Mouse (Mus musculus) olfactory bulb, adult 2 months (tissue): ENCODE results near the gene Pomgnt2.

Source experiments
- CTCF ChIP-seq: fragments of 200-500 bp; IDR thresholded peaks from 2 replicates; pipeline ENCODE4 v1.5.1; 2012; ENCODE audit warnings: low read depth, mild to moderate bottlenecking, low read length, moderate library complexity; ENCODE audit not compliant: insufficient read depth
- POLR2A ChIP-seq: fragments of 200-500 bp; IDR thresholded peaks from 2 replicates; pipeline ENCODE4 v1.6.1; 2012; ENCODE audit warnings: mild to moderate bottlenecking, low read depth, low read length, moderate library complexity; ENCODE audit not compliant: insufficient read depth

DNA sequence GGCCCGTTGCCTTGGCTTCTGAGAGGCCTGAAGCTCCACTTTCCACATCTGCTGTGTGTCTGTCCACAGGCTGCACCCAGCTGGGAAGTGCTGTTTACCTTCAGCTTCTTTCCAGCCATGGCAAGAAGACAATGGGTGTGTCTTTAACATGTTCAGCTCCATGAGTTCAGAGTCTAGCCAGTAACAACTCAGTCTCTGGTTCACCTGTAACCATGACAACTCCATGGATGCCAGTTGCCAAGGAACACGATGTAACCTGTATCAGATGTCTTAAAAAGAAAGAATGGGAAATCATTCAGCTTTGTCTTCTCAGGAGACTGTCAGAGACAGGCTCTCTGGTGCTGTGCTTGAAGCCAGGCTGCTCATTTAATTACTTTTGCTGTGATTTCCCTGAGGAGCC lies 12.0 kb upstream of the Pomgnt2 start:
- no peak for TF ChIP-seq CTCF
- TF ChIP-seq POLR2A = no peak
